Mouse (Mus musculus): ENCODE measurements at regions not wholly inside any gene's neighbourhood (a gene's known extent, or its start where the extent isn't known, plus 50 kb on each side); places are given as distances from the start of the nearest gene placed in this dataset.

GRCm38 (mm10) chr11:30326371-30326770, 58.4 kb upstream of the Sptbn1 start:
- WGBS = 77% methylated on average over 2 of the region's 2 CpGs

More at GRCm38 (mm10) chr11:30326371-30326770, 58.4 kb upstream of the Sptbn1 start:
- H3K4me1 ChIP-seq (replicated peaks; ENCODE audit: control insufficient read depth, insufficient read depth, low read length) = no peaks in the 10 kb centered on the region
- no peak overlapping the region for H3K4me2 ChIP-seq (ENCODE audit: low read length)
- no peak overlapping the region for H3K27ac ChIP-seq (ENCODE audit: low read length)
- no peaks in the 10 kb centered on the region for H3K9me3 ChIP-seq (ENCODE audit: control insufficient read depth, low read length)
- no peak overlapping the region for H3K4me3 ChIP-seq (replicated peaks; ENCODE audit: low read length)
- no peaks in the 10 kb centered on the region for H3K36me3 ChIP-seq (ENCODE audit: control insufficient read depth, insufficient read depth)
- H3K27me3 ChIP-seq (replicated peaks; ENCODE audit: control insufficient read depth, insufficient read depth, low read length) = no peaks in the 10 kb centered on the region
- ATAC-seq = no peak
- H3K9ac ChIP-seq (replicated peaks; ENCODE audit: low read depth, low read length) = no peak overlapping the region

Data from forebrain, embryonic 16.5 days (tissue).